Mouse (Mus musculus) neural tube, embryonic 11.5 days (tissue): ENCODE results near the gene Tex48. TPM values are rescaled to one million over a fixed set of nuclear protein-coding genes. Genes with fewer than 3 reads are reported as not detected.

Source experiments
- ATAC-seq: fragments of 200-750 bp; cut with Nextera tagmentation; 2 replicates; pipeline ENCODE4 v1.8.0; 2017; ENCODE audit warnings: moderate number of reproducible peaks, mild to moderate bottlenecking, moderate TSS enrichment, moderate library complexity; ENCODE audit not compliant: insufficient read depth, low FRiP score, low TSS enrichment
- DNase-seq: peaks from one replicate; pipeline ENCODE4 v3.0.0-alpha.2; 2015; ENCODE audit warnings: low spot score
- H3K27ac ChIP-seq: fragments of 300-500 bp; sonication (generic); 2 replicates; pipeline ENCODE4 v1.5.1; 2014; ENCODE audit warnings: low read depth, mild to moderate bottlenecking, low read length
- H3K27me3 ChIP-seq: fragments of 300-500 bp; sonication (generic); 2 replicates; pipeline ENCODE4 v1.6.1; 2014; ENCODE audit warnings: mild to moderate bottlenecking, low read length, mixed read lengths; ENCODE audit not compliant: control insufficient read depth, insufficient read depth
- H3K36me3 ChIP-seq: fragments of 300-500 bp; sonication (generic); 2 replicates; pipeline ENCODE4 v1.6.1; 2014; ENCODE audit warnings: mild to moderate bottlenecking, low read length, moderate library complexity, mixed read lengths; ENCODE audit not compliant: control insufficient read depth, insufficient read depth
- H3K4me1 ChIP-seq: fragments of 300-500 bp; sonication (generic); 2 replicates; pipeline ENCODE4 v1.6.1; 2014; ENCODE audit warnings: low read length, mixed read lengths; ENCODE audit not compliant: control insufficient read depth, insufficient read depth
- H3K4me2 ChIP-seq: fragments of 300-500 bp; sonication (generic); 2 replicates; pipeline ENCODE4 v1.6.1; 2014; ENCODE audit warnings: low read depth, mild to moderate bottlenecking, moderate library complexity
- H3K4me3 ChIP-seq: fragments of 300-500 bp; sonication (generic); 2 replicates; pipeline ENCODE4 v1.5.1; 2014; ENCODE audit warnings: low read depth, low read length
- H3K9ac ChIP-seq: fragments of 300-500 bp; sonication (generic); 2 replicates; pipeline ENCODE4 v1.6.1; 2014; ENCODE audit warnings: mild to moderate bottlenecking, low read length
- H3K9me3 ChIP-seq: fragments of 300-500 bp; sonication (generic); 2 replicates; pipeline ENCODE4 v1.6.1; 2016; ENCODE audit warnings: low read length; ENCODE audit not compliant: control insufficient read depth
- WGBS: fragments of 180-500 bp; shearing (Covaris S2); extraction: QIAGEN DNeasy Blood & Tissue Kit; methylation state at CpG from one replicate; pipeline ENCODE4 v1.1.7; 2014; 5-methylcytosine and 5-hydroxymethylcytosine counted together
- polyA plus RNA-seq: library from polyadenylated mRNA; unstranded; fragments of >200 nt; fragmentation: Nextera tagmentation; extraction: Ambion mirVana; gene quantifications from 2 replicates; pipeline ENCODE4 v1.2.1, GENCODE M21; 2014

Tex48 gene
- polyA plus RNA-seq, 1 experiment from 2014 or later, result not detected

DNA sequence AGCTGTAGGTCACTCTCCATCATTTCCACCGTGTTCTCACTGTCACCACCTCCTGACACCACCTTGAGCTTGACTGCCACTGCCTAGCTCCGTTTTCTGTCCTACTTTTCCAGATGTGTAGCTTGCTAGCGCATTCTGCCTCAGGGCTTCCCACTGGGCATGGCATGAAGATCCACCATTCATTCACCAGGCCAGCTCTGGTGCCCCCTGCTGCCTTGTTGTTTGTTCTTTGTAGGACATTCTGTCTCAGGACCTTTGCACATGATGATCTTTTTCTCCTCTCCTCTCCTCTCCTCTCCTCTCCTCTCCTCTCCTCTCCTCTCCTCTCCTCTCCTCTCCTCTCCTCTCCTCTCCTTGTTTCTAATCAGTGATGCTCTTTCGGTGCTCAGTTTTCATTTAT lies 59.5 kb downstream of the Tex48 start:
- H3K9me3 ChIP-seq, result no peaks in the 10 kb centered on the region
- no peak overlapping the region for H3K9ac ChIP-seq
- H3K27ac ChIP-seq, result no peak overlapping the region
- H3K4me3 ChIP-seq, result no peak overlapping the region
- WGBS, result 87% methylated on average over 4 of the region's 4 CpGs
- peaks cover 8% of the 10 kb centered on the region for H3K4me1 ChIP-seq
- DNase-seq (no peak), ATAC-seq (no peak)
- H3K4me2 ChIP-seq, result no peak overlapping the region
- no peaks in the 10 kb centered on the region for H3K27me3 ChIP-seq
- no peaks in the 10 kb centered on the region for H3K36me3 ChIP-seq

- Histone ChIP-seq H3K9me3 (no peaks in the 10 kb centered on the region), H3K27me3 (no peaks in the 10 kb centered on the region), H3K36me3 (no peaks in the 10 kb centered on the region), H3K4me3 (no peak overlapping the region), H3K4me1 (peaks cover 14% of the 10 kb centered on the region), H3K4me2 (no peak overlapping the region), H3K27ac (no peak overlapping the region), H3K9ac (no peak overlapping the region)
- 78% methylated on average over 7 of the region's 7 CpGs for WGBS
- ATAC-seq (no peak), DNase-seq (no peak)
Measured at GRCm38 (mm10) chr4:63561861-63562675, 60.2 kb downstream of the Tex48 start.

GRCm38 (mm10) chr4:63560079-63560478 lies 62.1 kb downstream of the Tex48 start:
- Histone ChIP-seq H3K4me3 (no peak overlapping the region), H3K27me3 (no peaks in the 10 kb centered on the region), H3K9me3 (no peaks in the 10 kb centered on the region), H3K4me1 (peaks cover 16% of the 10 kb centered on the region), H3K27ac (no peak overlapping the region), H3K9ac (no peak overlapping the region), H3K36me3 (no peaks in the 10 kb centered on the region), H3K4me2 (no peak overlapping the region)
- 70% methylated on average over 8 of the region's 8 CpGs for WGBS
- no peak for ATAC-seq
- DNase-seq, result no peak

GRCm38 (mm10) chr4:63559127-63559697 lies 63.0 kb downstream of the Tex48 start:
- peak; percentile 24; the same call in 1 of the 2 replicates for ATAC-seq
- no peak overlapping the region for H3K27ac ChIP-seq
- no peak for DNase-seq
- H3K4me1 ChIP-seq, result peaks cover 16% of the 10 kb centered on the region
- H3K4me2 ChIP-seq, result peak overlapping the region; percentile 81
- WGBS, result 43% methylated on average over 9 of the region's 9 CpGs
- H3K27me3 ChIP-seq, result no peaks in the 10 kb centered on the region
- H3K9me3 ChIP-seq, result no peaks in the 10 kb centered on the region
- no peaks in the 10 kb centered on the region for H3K36me3 ChIP-seq
- H3K4me3 ChIP-seq, result peak overlapping the region; percentile 66
- peak overlapping the region; percentile 87 for H3K9ac ChIP-seq

DNA sequence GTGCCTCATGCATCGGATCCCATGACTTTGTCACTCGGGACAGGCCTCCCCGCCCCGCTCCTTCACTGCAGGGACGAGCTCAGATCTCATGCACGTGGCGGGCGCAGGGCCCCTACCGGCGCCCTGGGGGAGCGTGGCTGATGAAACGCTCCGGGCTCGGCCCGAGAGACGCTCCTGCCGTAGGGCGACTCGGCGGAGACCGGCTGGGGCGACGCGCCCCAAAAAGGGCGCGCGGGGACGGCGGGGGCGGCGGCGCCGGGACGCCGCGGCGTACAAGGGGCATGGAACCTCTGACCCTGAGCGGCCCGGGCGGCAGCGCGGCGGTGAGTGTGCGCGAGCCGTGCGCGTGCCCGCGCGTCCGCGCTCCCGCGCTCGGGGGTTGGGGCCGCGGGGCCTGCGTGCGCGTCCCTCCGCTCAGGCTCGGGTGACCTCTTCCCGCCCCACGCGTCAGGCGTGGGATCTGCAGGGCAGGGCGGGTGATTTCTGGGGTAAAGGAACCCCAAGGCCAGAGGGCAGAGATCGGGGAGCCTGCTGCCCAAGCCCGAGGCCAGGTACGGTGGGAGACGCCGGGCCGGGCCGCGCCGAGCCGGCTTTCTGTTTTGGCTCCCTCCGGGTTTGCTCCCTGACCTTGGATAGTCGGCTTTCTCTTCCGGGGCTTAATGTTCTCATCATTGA lies 63.7 kb downstream of the Tex48 start, which contains the start of gene Tmem268:
Tmem268 (plus strand) TSS at position 375 of the 675 bp plus-strand sequence.
- H3K9ac ChIP-seq, result peak within 1 kb of the TSS; percentile 87
- H3K4me3 ChIP-seq, result peak within 1 kb of the TSS; percentile 66
- peak; percentile 75 for ATAC-seq
- H3K9me3 ChIP-seq, result no peaks in the 10 kb centered on the region
- peaks cover 20% of the 10 kb centered on the region for H3K4me1 ChIP-seq
- 0 out of 2 replicates have a peak within 1 kb of the TSS, but pooled peaks have one; percentile 27 for H3K27ac ChIP-seq
- H3K4me2 ChIP-seq, result peak within 1 kb of the TSS; percentile 81
- no peaks in the 10 kb centered on the region for H3K36me3 ChIP-seq
- peak; percentile 83 for DNase-seq
- under 1% methylated on average over 57 of the region's 81 CpGs for WGBS
- H3K27me3 ChIP-seq, result no peaks in the 10 kb centered on the region

- 24% methylated on average over 16 of the region's 16 CpGs for WGBS
- peaks cover 20% of the 10 kb centered on the region for H3K4me1 ChIP-seq
- peaks cover 2% of the 10 kb centered on the region; the same call in 1 of the 2 replicates for H3K36me3 ChIP-seq
- H3K4me2 ChIP-seq, result peak overlapping the region; percentile 81; the same call in 1 of the 2 replicates
- DNase-seq (no peak), ATAC-seq (no peak)
- no peaks in the 10 kb centered on the region for H3K9me3 ChIP-seq
- H3K27ac ChIP-seq, result no peak overlapping the region
- H3K27me3 ChIP-seq, result no peaks in the 10 kb centered on the region
- no peak overlapping the region for H3K4me3 ChIP-seq
- 0 out of 2 replicates have a peak overlapping the region, but pooled peaks have one; percentile 11 for H3K9ac ChIP-seq
Measured at GRCm38 (mm10) chr4:63557124-63558059, 64.8 kb downstream of the Tex48 start.
